Mouse (Mus musculus): Measurements from ENCODE around the gene Mecom. TPM values are rescaled to one million over a fixed set of nuclear protein-coding genes. Genes with fewer than 3 reads are reported as not detected.

The Mecom gene
- polyA plus RNA-seq, 1 experiment from 2014 or later = 37.4 TPM

DNA sequence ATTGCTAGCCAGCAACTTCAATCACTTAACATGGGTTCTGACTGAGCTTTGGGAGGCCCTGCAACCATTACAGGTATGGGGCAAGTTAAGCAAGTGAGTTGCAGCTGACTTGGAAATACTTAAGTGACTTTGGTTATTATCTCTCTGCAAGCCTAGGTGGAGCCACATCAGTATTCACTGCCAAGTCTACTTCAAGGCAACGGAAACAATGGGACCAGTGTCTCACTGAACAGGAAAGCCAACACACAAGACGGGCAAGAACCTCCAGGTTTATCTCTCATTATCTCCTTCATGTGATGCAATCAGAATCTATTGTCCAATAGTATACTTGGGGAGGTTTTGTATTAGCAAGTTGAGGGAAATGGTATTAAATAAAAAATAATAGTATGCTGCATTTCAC, 415.4 kb downstream of the Mecom start:
- Histone ChIP-seq H3K27me3 (no peaks in the 10 kb centered on the region), H3K4me3 (no peak overlapping the region), H3K36me3 (no peaks in the 10 kb centered on the region), H3K4me1 (no peaks in the 10 kb centered on the region), H3K9me3 (no peaks in the 10 kb centered on the region), H3K9ac (no peak overlapping the region), H3K27ac (no peak overlapping the region), H3K4me2 (replicated peaks) (no peak overlapping the region)
- no peak for ATAC-seq (ENCODE audit: insufficient number of reproducible peaks, insufficient read depth, low FRiP score, low TSS enrichment)
- 71% methylated on average over 2 of the region's 2 CpGs for WGBS

DNA sequence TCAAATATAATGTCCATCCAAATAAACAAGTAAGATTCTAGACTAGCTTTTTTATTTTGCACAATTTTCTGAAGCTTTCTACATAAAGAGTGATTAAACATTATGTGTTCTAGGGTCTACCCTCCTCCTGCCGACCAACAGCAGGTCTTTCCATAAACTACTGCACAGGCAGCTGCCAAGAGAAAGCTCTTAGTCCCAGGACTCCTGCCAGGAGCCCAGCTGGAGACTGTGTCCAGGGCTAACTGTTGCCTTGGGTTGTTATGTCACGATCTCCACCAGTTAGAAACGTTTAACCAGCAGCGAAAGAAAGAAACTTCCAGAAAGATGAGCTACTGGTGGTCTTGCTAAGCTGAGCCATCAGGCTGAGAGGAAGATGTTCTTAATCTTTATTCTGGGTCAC, 417.3 kb downstream of the Mecom start:
- Histone ChIP-seq H3K4me1 (no peaks in the 10 kb centered on the region), H3K27me3 (no peaks in the 10 kb centered on the region), H3K9me3 (no peaks in the 10 kb centered on the region), H3K9ac (no peak overlapping the region), H3K36me3 (no peaks in the 10 kb centered on the region), H3K27ac (no peak overlapping the region), H3K4me2 (replicated peaks) (no peak overlapping the region), H3K4me3 (no peak overlapping the region)
- 61% methylated on average over 4 of the region's 4 CpGs for WGBS
- ATAC-seq (ENCODE audit: insufficient number of reproducible peaks, insufficient read depth, low FRiP score, low TSS enrichment) = no peak

DNA sequence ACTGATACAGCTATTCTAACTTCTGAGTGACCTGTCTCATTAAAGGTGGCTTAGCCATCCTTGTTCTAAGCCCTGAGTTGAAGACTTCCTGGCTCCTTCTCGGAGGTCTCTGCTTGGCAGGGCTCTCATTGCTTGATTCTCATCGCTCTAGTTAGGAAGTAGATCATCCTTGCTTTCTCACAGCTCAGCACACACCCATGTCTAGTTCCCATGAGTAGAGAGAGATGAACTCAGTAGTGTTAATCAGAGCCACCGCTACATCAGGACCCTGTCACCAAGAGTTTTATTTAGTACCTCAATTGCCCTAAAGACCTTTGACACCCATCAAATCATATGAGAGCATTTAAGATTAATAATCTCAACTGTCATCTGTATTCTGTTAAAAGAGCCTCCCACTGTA, 425.2 kb downstream of the Mecom start:
- H3K9ac ChIP-seq = no peak overlapping the region
- WGBS = 93% methylated on average over 3 of the region's 3 CpGs
- no peak overlapping the region for H3K27ac ChIP-seq
- H3K9me3 ChIP-seq = no peaks in the 10 kb centered on the region
- no peaks in the 10 kb centered on the region for H3K27me3 ChIP-seq
- ATAC-seq (ENCODE audit: insufficient number of reproducible peaks, insufficient read depth, low FRiP score, low TSS enrichment) = no peak
- no peaks in the 10 kb centered on the region for H3K36me3 ChIP-seq
- no peak overlapping the region for H3K4me3 ChIP-seq
- H3K4me2 ChIP-seq (replicated peaks) = no peak overlapping the region
- no peaks in the 10 kb centered on the region for H3K4me1 ChIP-seq

DNA sequence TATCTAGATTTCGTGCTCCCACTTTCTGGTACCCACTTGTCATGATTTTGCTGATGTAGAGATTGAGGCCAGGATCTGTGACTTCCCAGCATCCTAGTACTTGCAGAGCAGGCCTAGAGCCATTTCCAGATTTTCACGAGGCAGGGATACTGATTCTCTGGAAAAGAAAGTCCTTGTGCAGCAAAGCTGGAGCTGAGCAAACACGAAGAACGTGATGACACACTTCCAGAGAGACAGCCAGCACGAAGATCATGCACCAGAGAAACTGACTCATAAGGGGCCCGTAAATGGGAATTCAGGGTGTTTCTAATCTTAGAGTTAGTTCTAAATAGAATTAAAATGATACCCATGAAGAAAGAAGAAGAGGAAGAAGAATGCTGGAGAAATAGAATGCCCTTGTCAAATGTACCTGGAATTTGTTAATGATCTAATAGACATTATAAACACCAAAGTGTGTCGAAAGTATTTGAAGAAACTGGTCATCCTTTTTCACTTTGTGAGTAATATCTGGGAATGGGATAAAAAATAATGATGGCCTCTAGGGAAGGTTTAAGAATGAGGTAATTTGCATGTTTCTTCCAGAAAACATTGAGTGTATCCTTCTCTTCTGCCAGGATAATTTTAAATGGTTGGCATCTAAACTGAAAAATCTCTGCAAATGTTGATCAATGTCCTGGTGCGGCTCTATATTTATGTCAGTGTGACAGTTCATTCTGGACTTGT, 426.9 kb downstream of the Mecom start:
- Histone ChIP-seq H3K4me2 (replicated peaks) (no peak overlapping the region), H3K27me3 (no peaks in the 10 kb centered on the region), H3K9ac (no peak overlapping the region), H3K4me3 (no peak overlapping the region), H3K4me1 (no peaks in the 10 kb centered on the region), H3K36me3 (no peaks in the 10 kb centered on the region), H3K27ac (no peak overlapping the region), H3K9me3 (no peaks in the 10 kb centered on the region)
- no peak for ATAC-seq (ENCODE audit: insufficient number of reproducible peaks, insufficient read depth, low FRiP score, low TSS enrichment)
- WGBS = 87% methylated on average over 8 of the region's 8 CpGs

DNA sequence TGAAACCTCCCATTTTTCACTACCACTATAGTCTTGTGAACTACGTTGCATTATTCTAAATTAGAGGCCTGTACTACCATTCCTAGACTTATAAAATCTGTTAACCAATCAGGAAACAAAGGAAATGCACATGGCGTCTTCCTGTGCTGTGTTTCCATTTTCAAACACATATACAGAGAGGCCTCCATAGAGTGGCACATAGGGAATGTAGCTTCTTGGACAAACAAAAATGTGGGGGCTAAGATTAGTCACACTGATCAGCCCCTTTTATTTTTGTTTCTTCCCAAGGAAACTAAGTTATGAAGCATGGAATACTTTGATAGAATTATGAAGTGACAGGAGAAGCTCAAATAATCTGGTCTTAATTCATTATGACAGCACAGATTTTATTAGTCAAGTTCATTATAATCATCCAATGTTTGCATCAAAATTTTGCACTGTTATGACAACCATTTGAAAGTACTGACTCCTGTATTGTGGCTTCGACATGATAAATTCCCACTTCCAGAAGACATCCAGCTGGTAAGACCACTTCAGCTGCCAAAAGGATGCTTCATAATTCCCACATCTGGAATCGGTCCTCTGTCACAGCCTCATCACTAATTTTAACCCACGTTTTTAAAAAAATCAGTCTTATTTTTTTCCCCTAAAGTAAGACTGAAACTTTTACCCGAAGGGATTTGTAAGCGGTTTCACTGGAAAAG, 429.1 kb downstream of the Mecom start:
- Histone ChIP-seq H3K4me2 (replicated peaks) (no peak overlapping the region), H3K9ac (no peak overlapping the region), H3K36me3 (no peaks in the 10 kb centered on the region), H3K4me3 (no peak overlapping the region), H3K9me3 (no peaks in the 10 kb centered on the region), H3K4me1 (no peaks in the 10 kb centered on the region), H3K27me3 (no peaks in the 10 kb centered on the region), H3K27ac (no peak overlapping the region)
- ATAC-seq (ENCODE audit: insufficient number of reproducible peaks, insufficient read depth, low FRiP score, low TSS enrichment) = no peak
- whole genome bisulfite sequencing = 69% methylated on average over 7 of the region's 7 CpGs

DNA sequence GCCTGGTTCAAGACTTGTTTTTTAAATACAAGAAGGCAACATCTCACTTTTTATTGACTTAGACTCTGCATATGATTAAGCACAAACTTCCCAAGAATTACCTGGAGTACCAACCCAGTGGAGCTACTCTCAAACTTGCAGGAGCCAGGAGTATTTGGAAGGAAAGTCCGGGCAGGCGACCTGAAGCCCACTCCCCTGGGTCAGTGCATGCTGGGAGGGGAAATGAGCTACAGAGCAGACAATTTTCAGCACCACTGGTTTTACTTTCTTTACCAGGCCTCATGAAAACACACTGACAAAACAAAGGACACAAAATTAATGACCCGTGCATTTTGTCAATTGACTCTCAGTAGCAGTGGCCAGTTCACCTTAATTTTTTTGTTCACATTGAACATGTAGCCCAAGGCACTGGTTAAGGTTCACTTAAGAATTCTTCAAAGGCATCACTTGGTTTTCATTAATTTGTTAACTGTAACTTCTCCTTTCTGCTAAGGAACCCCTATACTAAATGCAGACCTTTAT, 434.5 kb downstream of the Mecom start:
- WGBS = 30% methylated on average over 3 of the region's 3 CpGs

DNA sequence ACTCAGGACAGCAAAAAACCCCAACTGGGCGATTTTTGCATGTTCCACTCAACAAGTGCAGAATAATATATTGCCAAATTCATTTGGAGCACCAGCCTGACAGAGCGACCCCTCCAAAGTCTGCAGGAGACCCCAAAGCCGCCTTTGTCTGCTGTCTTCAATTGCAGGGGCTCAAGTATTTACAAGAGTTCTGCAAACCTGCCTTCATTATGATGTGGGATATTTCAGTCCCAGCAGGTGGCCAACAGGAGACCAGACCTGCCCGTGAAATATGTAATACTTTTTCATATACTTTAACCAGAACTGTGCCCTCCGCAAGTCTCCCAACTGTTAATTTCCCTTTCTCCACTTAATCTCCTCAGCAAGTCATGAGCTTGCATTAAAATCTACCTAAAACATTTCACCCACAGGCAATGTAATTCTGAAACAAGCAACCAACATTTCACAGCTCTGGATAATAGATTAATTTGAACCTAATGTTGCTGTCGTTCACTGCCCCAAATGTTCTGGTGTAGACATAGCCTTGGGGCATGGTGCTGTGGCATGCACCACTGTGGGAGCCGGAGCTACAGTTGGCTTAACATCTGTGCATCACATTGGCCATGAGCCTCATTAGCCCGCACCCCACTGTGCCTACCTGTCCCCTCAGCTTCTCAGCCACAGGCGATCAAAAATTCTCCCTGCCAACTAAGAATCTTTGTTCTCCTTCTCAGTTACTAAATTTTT, 439.7 kb downstream of the Mecom start:
- Histone ChIP-seq H3K27ac (no peak overlapping the region), H3K9ac (no peak overlapping the region), H3K4me2 (replicated peaks) (no peak overlapping the region), H3K9me3 (no peaks in the 10 kb centered on the region), H3K36me3 (no peaks in the 10 kb centered on the region), H3K4me3 (no peak overlapping the region), H3K27me3 (no peaks in the 10 kb centered on the region), H3K4me1 (peaks cover 30% of the 10 kb centered on the region)
- WGBS = 49% methylated on average over 9 of the region's 9 CpGs
- no peak for ATAC-seq (ENCODE audit: insufficient number of reproducible peaks, insufficient read depth, low FRiP score, low TSS enrichment)

More for the DNA sequence above, 434.5 kb downstream of the Mecom start:
- no peaks in the 10 kb centered on the region for H3K36me3 ChIP-seq
- H3K27ac ChIP-seq = no peak overlapping the region
- peaks cover 4% of the 10 kb centered on the region; the same call in 1 of the 2 replicates for H3K4me1 ChIP-seq
- no peak for ATAC-seq (ENCODE audit: insufficient number of reproducible peaks, insufficient read depth, low FRiP score, low TSS enrichment)
- H3K9me3 ChIP-seq = no peaks in the 10 kb centered on the region
- H3K27me3 ChIP-seq = no peaks in the 10 kb centered on the region
- no peak overlapping the region for H3K4me3 ChIP-seq
- no peak overlapping the region for H3K9ac ChIP-seq
- no peak overlapping the region for H3K4me2 ChIP-seq (replicated peaks)

DNA sequence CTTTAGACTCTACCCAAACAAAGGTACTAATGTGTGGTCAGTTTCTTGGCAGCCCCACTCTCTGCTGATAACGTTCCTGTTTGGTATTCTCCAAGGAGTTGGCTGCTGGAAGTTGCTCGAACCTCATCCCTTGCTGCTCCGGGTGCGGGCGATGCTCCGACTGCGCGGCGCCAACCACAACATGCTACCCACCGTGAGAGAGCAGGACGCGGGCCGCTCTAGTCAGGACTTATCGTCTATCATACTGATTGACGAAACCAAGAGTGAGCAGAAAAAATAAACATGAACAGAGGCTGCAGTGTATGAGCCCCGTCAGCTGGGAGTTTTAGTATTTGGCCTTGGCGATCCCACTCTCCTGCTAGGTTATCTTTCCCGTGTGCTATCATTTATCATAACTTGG, 441.3 kb downstream of the Mecom start:
- Histone ChIP-seq H3K4me3 (no peak overlapping the region), H3K9ac (no peak overlapping the region)

DNA sequence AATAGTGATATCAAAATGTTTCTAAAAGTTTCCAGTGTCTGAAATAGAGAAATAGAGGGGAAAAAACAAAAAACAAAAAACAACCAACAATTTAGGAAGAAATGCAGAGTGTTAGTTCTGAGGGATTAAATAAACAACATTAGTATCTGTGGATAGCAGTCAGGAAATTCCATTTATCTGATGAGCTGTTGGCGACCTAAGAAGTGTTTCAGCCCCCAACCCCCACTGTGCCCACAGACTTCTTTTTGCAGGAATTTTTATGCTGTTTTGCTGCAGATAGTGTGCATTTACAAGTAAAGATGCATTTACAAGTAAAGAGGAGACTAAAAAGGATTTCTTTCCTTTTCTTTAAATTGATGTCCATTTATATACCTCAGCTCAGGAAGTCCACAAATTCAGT, 441.9 kb downstream of the Mecom start:
- H3K4me3 ChIP-seq = no peak overlapping the region
- peaks cover 30% of the 10 kb centered on the region for H3K4me1 ChIP-seq
- H3K27me3 ChIP-seq = no peaks in the 10 kb centered on the region
- ATAC-seq (ENCODE audit: insufficient number of reproducible peaks, insufficient read depth, low FRiP score, low TSS enrichment) = no peak
- peak overlapping the region; percentile 2; the same call in 1 of the 2 replicates for H3K4me2 ChIP-seq (replicated peaks)
- H3K9me3 ChIP-seq = no peaks in the 10 kb centered on the region
- H3K9ac ChIP-seq = no peak overlapping the region
- H3K27ac ChIP-seq = no peak overlapping the region
- H3K36me3 ChIP-seq = no peaks in the 10 kb centered on the region
- 16% methylated on average over 1 of the region's 1 CpGs for WGBS

More for the DNA sequence above, 441.3 kb downstream of the Mecom start:
- no peaks in the 10 kb centered on the region for H3K27me3 ChIP-seq
- H3K4me2 ChIP-seq (replicated peaks) = peak overlapping the region; percentile 32
- WGBS = 39% methylated on average over 18 of the region's 18 CpGs
- H3K36me3 ChIP-seq = no peaks in the 10 kb centered on the region
- ATAC-seq (ENCODE audit: insufficient number of reproducible peaks, insufficient read depth, low FRiP score, low TSS enrichment) = no peak
- H3K9me3 ChIP-seq = no peaks in the 10 kb centered on the region
- peaks cover 30% of the 10 kb centered on the region for H3K4me1 ChIP-seq
- 0 out of 2 replicates have a peak overlapping the region, but pooled peaks have one; percentile 7 for H3K27ac ChIP-seq

DNA sequence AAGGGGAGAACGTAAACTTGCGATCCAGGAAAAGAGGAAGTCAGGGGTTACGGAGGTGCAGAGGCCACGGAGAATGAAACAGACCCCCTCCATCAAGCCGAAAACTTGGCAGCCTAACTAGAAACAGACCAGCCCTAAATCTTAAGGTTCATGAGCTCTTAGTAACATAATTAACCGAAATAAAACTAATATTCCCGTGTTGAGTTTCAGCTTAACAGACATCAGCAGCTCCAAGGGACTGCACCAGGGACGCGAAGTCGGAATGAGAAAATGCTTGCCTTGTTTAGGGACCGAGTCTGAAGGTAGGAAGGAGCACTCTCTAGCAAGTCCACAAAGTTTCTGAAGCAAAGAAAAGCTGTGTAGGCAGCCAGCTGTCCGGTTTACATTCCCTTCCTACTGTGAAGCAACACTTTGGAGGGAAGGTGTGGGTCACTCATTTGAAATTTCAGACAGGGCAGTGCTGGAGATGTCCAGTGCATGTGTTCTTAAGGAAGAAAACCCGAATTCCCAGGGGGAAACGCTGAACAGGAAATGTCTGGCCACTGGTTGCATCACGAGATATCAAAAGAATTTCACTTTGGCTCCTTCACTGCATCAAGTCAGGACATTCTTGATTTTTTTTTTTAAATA, 442.5 kb downstream of the Mecom start:
- no peaks in the 10 kb centered on the region for H3K27me3 ChIP-seq
- peak overlapping the region; percentile 40 for H3K4me2 ChIP-seq (replicated peaks)
- ATAC-seq (ENCODE audit: insufficient number of reproducible peaks, insufficient read depth, low FRiP score, low TSS enrichment) = 0 out of 2 replicates have a peak, but pooled peaks have one; percentile 41
- H3K4me1 ChIP-seq = peaks cover 30% of the 10 kb centered on the region
- no peak overlapping the region for H3K4me3 ChIP-seq
- H3K27ac ChIP-seq = peak overlapping the region; percentile 74
- WGBS = 15% methylated on average over 15 of the region's 15 CpGs
- H3K9ac ChIP-seq = no peak overlapping the region
- no peaks in the 10 kb centered on the region for H3K36me3 ChIP-seq
- no peaks in the 10 kb centered on the region for H3K9me3 ChIP-seq

DNA sequence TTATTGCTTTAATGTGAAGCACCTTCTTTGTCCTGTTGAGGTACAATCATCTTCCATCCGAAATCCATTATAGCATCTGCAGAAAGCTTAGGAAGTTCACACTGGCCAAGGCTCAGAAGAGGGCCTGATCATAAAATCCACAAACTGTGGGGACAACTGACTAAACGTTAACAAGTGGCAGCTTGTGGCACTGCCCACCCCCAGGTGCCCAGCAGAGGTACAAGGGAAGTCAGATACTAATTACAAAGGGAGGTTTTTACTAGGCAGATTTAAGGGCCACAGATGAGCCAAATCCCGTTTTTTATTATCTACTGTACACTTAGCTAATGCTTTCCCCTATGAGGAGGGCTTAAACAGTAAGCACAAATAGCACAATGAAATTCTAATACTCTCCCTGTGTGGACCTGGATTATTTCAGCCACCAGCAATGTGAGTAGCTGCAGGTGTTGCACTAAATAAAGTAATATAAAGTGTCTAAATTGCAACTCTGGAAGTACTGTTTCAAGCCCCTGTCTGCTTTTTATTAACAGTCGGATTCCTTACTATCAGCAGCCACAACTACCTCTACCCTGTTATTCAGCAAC, 443.2 kb downstream of the Mecom start:
- WGBS = 24% methylated on average over 4 of the region's 4 CpGs
- H3K9ac ChIP-seq = no peak overlapping the region
- ATAC-seq (ENCODE audit: insufficient number of reproducible peaks, insufficient read depth, low FRiP score, low TSS enrichment) = no peak
- no peaks in the 10 kb centered on the region for H3K36me3 ChIP-seq
- peaks cover 30% of the 10 kb centered on the region for H3K4me1 ChIP-seq
- H3K4me2 ChIP-seq (replicated peaks) = peak overlapping the region; percentile 40
- no peak overlapping the region for H3K27ac ChIP-seq
- H3K4me3 ChIP-seq = no peak overlapping the region
- H3K27me3 ChIP-seq = no peaks in the 10 kb centered on the region
- H3K9me3 ChIP-seq = no peaks in the 10 kb centered on the region

All from embryonic facial prominence, embryonic 12.5 days (tissue).